Mouse (Mus musculus) ES-E14 (cell line): ENCODE measurements around the gene Slc34a2. TPM values are rescaled to one million over a fixed set of nuclear protein-coding genes. Genes with fewer than 3 reads are reported as not detected.

Source experiments
- DNase-seq: peaks from one replicate; pipeline ENCODE4 v3.0.0-alpha.2; 2013; ENCODE audit warnings: low read depth, low spot score
- H3K27ac ChIP-seq: 2 replicates; pipeline ENCODE4 v1.5.1; 2012; ENCODE audit warnings: low read depth, mild to moderate bottlenecking, low read length, moderate library complexity, mixed read lengths; ENCODE audit not compliant: poor library complexity, insufficient read depth, severe bottlenecking
- H3K36me3 ChIP-seq: 2 replicates; pipeline ENCODE4 v1.6.1; 2012; ENCODE audit warnings: mild to moderate bottlenecking, low read length, moderate library complexity, mixed read lengths; ENCODE audit not compliant: control insufficient read depth, poor library complexity, insufficient read depth, severe bottlenecking
- H3K4me1 ChIP-seq, 2 experiments: fragments of 150-350 bp in 1 of 2; sonication (generic) in 1 of 2; 2 replicates each; pipeline ENCODE4 v1.6.1; 2012; ENCODE audit warnings: low read length in 2 of 2, mild to moderate bottlenecking in 1 of 2, mixed read lengths in 1 of 2; ENCODE audit not compliant: control insufficient read depth in 2 of 2, insufficient read depth in 2 of 2, poor library complexity in 1 of 2
- H3K4me3 ChIP-seq, 2 experiments: fragments of 150-350 bp in 1 of 2; sonication (generic) in 1 of 2; 2 replicates each; pipeline ENCODE4 v1.5.1; 2012; ENCODE audit warnings: low read length in 2 of 2, low read depth in 1 of 2, mild to moderate bottlenecking in 1 of 2, mixed read lengths in 1 of 2; ENCODE audit not compliant: insufficient read depth in 1 of 2, poor library complexity in 1 of 2, severe bottlenecking in 1 of 2
- H3K9ac ChIP-seq: 2 replicates; pipeline ENCODE4 v1.6.1; 2012; ENCODE audit warnings: low read depth, mild to moderate bottlenecking, low read length, mixed read lengths; ENCODE audit not compliant: poor library complexity, insufficient read depth, severe bottlenecking
- H3K9me3 ChIP-seq: fragments of 150-350 bp; sonication (generic); 2 replicates; pipeline ENCODE4 v1.6.1; 2012; ENCODE audit warnings: low read depth, mild to moderate bottlenecking, low read length; ENCODE audit not compliant: control insufficient read depth, insufficient read depth
- CHD2 ChIP-seq: IDR thresholded peaks from 2 replicates; pipeline ENCODE4 v1.6.1; 2014; ENCODE audit warnings: mild to moderate bottlenecking, low read depth, low read length, inconsistent platforms
- HCFC1 ChIP-seq: IDR thresholded peaks from 2 replicates; pipeline ENCODE4 v1.6.1; 2012; ENCODE audit warnings: low read length, inconsistent platforms, borderline replicate concordance; ENCODE audit not compliant: insufficient read depth
- MAFK ChIP-seq: IDR thresholded peaks from 2 replicates; pipeline ENCODE4 v1.6.1; 2014; ENCODE audit warnings: mild to moderate bottlenecking, low read depth, low read length, inconsistent platforms; ENCODE audit not compliant: insufficient read depth
- ZC3H11A ChIP-seq: IDR thresholded peaks from 2 replicates; pipeline ENCODE4 v1.6.1; 2012; ENCODE audit warnings: low read depth, mild to moderate bottlenecking, inconsistent platforms, low read length, borderline replicate concordance
- ZNF384 ChIP-seq: IDR thresholded peaks from 2 replicates; pipeline ENCODE4 v1.6.1; 2012; ENCODE audit warnings: low read depth, low read length, inconsistent platforms
- in situ Hi-C, 2 experiments: fragments of 600-800 bp; cut with MboI; formaldehyde crosslinking; loops; one replicate each; pipeline ENCODE4 v1.15.1; 2025; ENCODE audit warnings: low sequenced_read_pairs in 2 of 2, inconsistent platforms in 1 of 2; ENCODE audit not compliant: unreplicated experiment in 2 of 2
- total RNA-seq: library from RNA; depleted of rRNA; stranded (reverse); fragments of 300-350 nt; gene quantifications from 2 replicates; pipeline ENCODE4 v1.2.3, GENCODE M21; 2012

The Slc34a2 gene
- total RNA-seq, 1 experiment = 1.3 TPM

DNA sequence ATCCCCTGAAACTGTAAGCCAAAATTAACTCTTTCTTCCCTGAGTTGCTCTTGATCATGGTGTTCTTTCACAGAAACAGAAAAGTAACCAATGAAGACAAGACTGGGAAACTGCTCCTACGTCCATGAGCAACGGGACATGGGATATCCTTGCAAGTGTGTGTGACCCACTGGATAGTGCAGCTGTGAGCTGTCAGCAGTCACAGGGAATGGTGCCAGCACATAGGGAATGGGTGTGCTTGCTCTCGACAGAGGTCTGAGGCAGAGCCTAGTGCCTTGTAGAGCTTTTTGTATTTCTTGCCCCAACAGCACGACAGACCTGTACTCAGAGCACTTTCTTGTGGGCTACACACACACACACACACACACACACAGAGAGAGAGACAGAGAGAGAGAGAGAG, 68.2 kb downstream of the Slc34a2 start:
- Histone ChIP-seq H3K9ac (no peak overlapping the region), H3K36me3 (no peaks in the 10 kb centered on the region), H3K27ac (no peak overlapping the region), H3K4me1 (peaks cover 1 to 4% of the 10 kb centered on the region in 2 experiments; a peak in 2 of 4 replicates), H3K9me3 (no peaks in the 10 kb centered on the region), H3K4me3 (no peak overlapping the region)
- TF ChIP-seq CHD2 = no peak
- no peak for TF ChIP-seq HCFC1
- no peak for TF ChIP-seq MAFK
- TF ChIP-seq ZC3H11A = no peak
- no peak for TF ChIP-seq ZNF384
- DNase-seq = no peak
- in situ Hi-C loops = no loop called here

DNA sequence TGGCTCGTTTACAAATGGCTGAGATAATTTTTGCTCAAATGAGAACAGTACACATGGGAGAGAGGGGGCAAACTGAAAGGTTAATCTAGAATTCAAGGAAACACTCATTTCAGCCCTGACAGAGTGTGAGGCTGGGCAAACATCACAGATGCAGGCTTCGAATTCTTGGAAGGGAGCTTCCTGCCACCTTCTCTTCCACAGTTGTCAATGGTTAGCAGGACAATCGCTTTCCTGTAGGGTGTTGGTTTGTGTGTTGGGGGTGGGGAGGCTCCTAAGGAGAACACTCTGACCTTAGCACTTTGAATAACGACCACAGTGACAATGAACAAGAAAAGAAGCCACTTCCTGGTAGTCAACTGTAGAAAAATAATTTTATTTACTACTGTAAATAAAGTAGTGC, 68.8 kb downstream of the Slc34a2 start:
- TF ChIP-seq ZC3H11A (no peak), MAFK (no peak), CHD2 (no peak), ZNF384 (no peak), HCFC1 (no peak)
- H3K9me3 ChIP-seq = no peaks in the 10 kb centered on the region
- H3K27ac ChIP-seq = no peak overlapping the region
- H3K4me3 ChIP-seq = no peak overlapping the region
- no peak overlapping the region for H3K9ac ChIP-seq
- peaks cover 1 to 5% of the 10 kb centered on the region in 2 experiments; a peak in 2 of 4 replicates for H3K4me1 ChIP-seq
- H3K36me3 ChIP-seq = no peaks in the 10 kb centered on the region
- in situ Hi-C loops = no loop called here
- DNase-seq = no peak

DNA sequence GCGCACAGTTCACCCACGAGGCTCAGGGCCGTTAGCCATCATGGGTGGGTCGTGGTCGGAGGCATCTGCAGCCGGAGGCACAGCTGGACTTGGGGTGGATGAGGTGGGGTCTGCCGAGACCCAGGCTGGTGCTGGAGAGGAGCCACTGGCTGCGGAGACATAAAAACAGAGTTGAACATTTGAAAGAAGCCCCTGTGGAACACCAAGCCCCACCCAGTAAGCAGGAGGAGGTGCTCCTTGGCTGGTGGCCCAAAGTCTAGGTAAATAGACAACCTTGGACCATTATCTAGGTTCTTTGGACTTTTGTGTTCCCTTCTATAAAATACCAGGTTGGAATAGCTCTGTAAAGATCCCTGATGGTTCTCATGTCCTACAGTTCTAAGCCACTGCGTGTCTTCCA, 70.1 kb downstream of the Slc34a2 start:
- H3K27ac ChIP-seq = no peak overlapping the region
- peaks cover 1 to 5% of the 10 kb centered on the region in 2 experiments; a peak in 2 of 4 replicates for H3K4me1 ChIP-seq
- DNase-seq = no peak
- H3K4me3 ChIP-seq = no peak overlapping the region
- H3K9me3 ChIP-seq = no peaks in the 10 kb centered on the region
- no peak overlapping the region for H3K9ac ChIP-seq
- in situ Hi-C loops = no loop called here
- TF ChIP-seq HCFC1 (no peak), ZC3H11A (no peak), ZNF384 (no peak), MAFK (no peak), CHD2 (no peak)
- H3K36me3 ChIP-seq = no peaks in the 10 kb centered on the region

DNA sequence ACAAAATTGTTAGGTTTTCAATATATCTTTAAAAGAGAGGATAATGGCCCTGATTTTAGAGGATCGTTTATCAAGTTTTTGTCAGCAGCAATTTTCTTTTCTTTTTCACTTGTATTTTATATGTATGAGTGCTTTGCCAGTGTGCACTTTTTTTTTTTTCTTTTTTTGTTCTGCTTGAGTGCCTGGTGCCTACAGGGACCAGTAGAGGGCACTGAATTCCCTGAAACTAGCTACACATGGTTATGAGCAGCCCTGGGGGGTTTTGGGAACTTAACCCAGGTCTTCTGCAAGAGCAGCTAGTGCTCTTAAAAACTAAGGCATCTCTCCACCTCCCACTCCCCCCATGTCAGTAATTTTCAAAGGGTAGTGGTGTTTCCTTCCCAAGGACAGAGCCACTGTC, 70.8 kb downstream of the Slc34a2 start:
- Histone ChIP-seq H3K4me1 (peaks cover 1 to 5% of the 10 kb centered on the region in 2 experiments; a peak in 2 of 4 replicates), H3K27ac (no peak overlapping the region), H3K9me3 (no peaks in the 10 kb centered on the region), H3K36me3 (no peaks in the 10 kb centered on the region), H3K9ac (no peak overlapping the region), H3K4me3 (no peak overlapping the region)
- in situ Hi-C loops = no loop called here
- TF ChIP-seq HCFC1 (no peak), CHD2 (no peak), MAFK (no peak), ZNF384 (peak; percentile 89), ZC3H11A (no peak)
- DNase-seq = no peak

DNA sequence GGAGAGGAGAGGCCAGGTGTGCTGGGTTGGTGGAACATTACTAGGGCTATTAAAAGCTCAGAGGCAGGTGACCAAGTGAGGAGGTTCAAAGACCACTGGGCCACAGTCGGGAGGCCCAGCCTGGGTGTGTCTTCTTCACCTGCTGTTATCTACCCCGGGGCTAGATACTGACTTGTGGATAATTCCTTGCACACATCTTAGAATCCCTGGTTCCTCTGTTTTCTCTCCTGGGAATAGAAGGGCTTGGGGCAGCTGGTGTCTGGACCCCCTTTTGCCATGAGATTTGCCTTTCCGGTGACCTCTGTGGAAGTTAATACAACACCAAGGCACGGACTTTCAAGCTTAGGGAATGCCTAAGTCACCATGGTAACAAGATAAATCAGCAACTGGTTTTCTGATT, 72.3 kb downstream of the Slc34a2 start:
- Histone ChIP-seq H3K9me3 (no peaks in the 10 kb centered on the region), H3K4me3 (no peak overlapping the region), H3K36me3 (no peaks in the 10 kb centered on the region), H3K4me1 (peaks cover 1 to 5% of the 10 kb centered on the region in 2 experiments; a peak in 1 of 4 replicates), H3K9ac (no peak overlapping the region), H3K27ac (no peak overlapping the region)
- in situ Hi-C loops = no loop called here
- TF ChIP-seq ZC3H11A (no peak), HCFC1 (no peak), CHD2 (no peak), MAFK (no peak), ZNF384 (no peak)
- no peak for DNase-seq
